Mouse (Mus musculus) testis, postnatal 14 days (tissue): ENCODE data around the gene Olfr13.
"Not testable (repeated sequence)": the region's sequence is repeated elsewhere in the genome, so short reads cannot be mapped to it uniquely, and the experiment has no call there.

Experiments used
- DNase-seq: peaks from one replicate; pipeline ENCODE4 v3.0.0; 2021; ENCODE audit warnings: low spot score

The Olfr13 gene

GRCm38 (mm10) chr6:43171840-43172239 is at the start of gene Olfr13:
Gene Olfr13, plus strand, starts transcription at chr6:43172140.
- no peak for DNase-seq

DNA sequence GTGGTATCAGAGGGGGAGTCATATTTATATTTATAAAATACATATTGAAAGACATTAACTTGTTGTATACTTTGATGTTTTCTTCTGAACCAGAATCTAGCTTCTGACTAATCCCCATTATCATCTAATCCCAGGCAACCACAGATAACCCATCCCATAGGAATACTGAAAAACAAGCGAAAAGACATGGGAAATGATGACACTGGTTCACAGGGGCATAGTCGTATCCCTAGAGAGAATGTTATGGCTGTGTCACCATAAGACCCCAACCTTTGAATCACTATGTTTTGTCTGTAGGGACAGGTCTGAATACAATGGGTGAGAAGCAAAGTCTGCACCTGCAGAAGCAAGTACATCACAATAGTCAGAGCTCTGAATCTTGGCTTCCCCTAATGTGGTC is 25.7 kb upstream of the Olfr13 start, which contains the start of gene Olfr237-ps1:
Olfr237-ps1 (plus strand) TSS at position 301 of the 400 bp plus-strand sequence.
- not testable (repeated sequence) for DNase-seq

DNA sequence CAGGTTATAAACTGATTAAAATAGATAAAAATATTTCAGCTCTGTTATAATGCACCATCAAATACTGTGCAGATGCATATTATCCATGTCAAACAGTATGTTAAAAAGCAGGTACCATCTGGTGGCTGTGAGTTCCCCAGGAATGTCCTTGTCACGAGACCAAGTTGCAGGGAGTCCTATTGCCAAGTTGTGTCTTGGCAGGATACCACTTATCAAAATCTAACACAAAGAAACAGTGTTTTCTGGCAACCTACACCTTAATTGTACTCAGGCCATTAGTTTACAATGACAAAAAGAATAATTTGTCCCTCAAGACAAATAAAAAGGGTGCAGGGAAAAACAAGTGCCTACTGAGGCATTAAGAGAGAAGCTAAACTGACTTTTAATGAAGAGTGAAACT is 12.4 kb upstream of the Olfr13 start:
- DNase-seq, result no peak

DNA sequence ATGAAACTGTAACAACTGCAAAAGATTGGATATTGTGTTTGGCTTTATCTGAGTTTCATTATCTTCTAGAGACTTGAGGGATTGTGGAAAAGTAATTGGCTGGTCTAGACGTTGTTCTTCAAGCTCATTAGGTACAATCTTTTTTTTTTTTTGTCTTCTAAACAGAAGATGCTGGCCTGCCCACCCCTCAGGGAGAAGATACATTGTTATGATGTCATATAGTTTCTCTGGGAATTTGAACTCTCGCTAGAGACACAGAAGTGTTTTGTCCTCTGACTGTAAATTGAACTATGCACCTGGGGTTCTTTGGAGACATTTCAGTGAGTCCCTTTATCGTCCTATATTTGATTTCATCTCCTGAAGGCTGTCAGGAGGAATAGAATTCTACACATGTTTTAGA is 9.0 kb upstream of the Olfr13 start, which contains the start of gene Olfr437:
Olfr437 (plus strand) TSS at position 301 of the 400 bp plus-strand sequence.
- no peak for DNase-seq

DNA sequence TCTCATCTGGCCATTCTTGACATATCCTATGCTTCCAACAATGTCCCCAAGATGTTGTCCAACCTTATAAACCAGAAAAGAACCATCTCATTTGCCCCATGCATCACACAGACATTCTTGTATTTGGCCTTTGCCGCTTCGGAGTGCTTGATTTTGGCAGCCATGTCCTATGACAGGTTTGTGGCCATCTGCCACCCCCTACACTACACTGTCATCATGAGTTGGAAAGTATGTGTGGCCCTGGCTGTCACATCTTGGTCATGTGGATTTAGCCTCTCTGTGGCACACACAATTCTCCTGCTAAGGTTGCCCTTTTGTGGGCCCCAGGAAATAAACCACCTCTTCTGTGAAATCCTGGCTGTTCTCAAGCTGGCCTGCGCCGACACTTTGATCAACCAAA is 4.7 kb upstream of the Olfr13 start:
- no peak for DNase-seq

- DNase-seq, result no peak
Observed at GRCm38 (mm10) chr6:43178129-43178528, 6.2 kb downstream of the Olfr13 start.

- no peak for DNase-seq
Observed at GRCm38 (mm10) chr6:43178584-43179501, 6.9 kb downstream of the Olfr13 start.

DNA sequence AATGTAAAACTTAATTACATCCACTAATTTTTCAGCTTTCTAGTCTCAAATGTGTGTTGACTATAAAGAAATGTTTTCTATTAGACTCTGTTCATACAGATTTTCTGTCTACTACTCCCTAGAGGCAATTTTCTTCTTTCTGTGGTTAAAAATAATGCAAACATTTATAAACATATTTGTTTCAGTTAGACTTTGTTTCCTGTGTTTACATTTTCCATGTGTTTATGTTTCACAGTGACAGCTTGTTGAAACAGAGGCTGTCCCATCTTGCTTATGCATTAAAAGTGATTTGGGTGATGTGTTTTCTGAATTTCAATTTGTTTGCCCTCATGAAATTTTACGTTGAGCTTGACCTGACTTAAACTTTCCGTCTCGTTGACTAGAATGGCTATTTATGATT is 19.0 kb downstream of the Olfr13 start:
- DNase-seq, result no peak

DNA sequence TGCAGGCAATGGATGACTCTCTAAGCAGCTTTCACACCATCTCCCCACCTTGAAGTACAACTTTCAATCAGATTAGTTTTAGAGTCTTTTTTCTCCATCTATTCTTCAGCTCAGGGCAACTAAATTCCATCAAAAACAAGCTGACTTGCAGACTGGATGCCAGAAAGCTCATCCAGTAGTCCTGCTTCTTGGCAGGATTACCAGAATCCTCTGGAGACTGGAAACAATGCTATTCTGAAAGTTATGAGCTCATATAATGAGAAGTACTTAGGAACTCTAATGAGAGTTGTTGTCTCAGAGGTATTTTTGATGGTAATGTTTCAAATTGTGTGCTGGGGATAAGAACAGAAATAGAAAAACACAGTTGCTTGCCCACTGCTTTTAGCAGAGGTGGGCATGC is 24.8 kb downstream of the Olfr13 start, which contains the start of gene Olfr435:
Olfr435 (plus strand) TSS at position 366 of the 400 bp plus-strand sequence.
- DNase-seq, result no peak

DNA sequence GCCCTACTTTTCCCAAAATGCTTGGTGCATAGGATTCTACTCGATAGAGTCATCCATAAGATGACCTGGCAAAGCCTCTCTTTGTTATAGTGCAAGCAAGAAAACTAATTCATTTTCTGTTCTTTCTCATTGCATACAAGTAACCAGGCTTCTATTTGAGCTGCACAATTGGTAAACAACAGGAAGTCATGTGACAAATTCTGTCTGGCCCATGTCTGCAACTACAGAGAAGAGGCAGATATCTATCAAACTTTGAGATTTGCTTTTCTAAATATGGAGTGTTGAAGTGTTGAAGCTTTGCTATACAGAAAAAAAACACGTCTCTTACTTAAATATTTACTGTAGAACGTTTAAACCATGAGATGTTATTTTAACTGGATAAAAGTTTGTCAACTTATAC is 26.2 kb downstream of the Olfr13 start:
- DNase-seq, result no peak

DNA sequence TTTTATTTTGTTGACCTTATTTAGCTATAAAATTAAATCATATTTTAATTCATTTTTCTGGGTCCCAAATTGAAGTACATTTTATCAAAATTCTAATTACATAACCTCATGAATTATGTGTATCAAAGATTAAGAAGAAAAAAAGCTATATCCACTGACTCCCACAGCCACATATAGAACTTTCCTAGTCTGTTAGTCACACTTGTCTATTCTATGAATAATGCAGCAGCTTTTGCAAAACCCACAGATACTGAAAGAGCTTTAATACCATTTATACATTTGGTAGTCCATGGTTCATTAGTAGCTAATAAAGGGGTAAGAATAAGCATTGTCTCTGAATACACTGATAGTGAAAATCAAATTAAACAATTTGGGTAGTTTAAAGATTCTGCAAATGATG is 30.8 kb downstream of the Olfr13 start:
- no peak for DNase-seq

GRCm38 (mm10) chr6:43205355-43205754 is 33.4 kb downstream of the Olfr13 start:
- no peak for DNase-seq

DNA sequence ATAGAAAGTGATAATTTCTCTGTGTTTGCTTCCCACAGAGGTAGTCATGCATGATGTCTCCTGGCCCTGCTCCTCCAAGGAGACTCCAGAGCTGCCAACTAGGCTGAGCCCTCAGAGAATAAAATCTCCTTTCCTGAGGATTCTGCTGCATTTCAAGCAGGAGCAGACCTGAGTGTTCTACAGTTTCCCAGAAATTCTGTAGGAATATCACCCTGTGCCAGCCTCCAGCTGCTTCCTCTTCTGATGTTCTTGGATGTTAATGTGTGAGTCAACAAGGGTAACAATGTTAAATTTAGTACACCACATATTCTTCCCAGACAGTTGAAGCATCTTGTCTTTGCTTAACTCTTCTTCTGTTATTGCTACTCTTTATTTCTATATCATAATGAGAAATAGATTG is 40.9 kb downstream of the Olfr13 start, which contains the start of gene Olfr434:
Olfr434 (plus strand) TSS at position 149 of the 400 bp plus-strand sequence.
- DNase-seq, result not testable (repeated sequence)
